Mouse (Mus musculus): ENCODE measurements around the gene Dpf2.

DNA sequence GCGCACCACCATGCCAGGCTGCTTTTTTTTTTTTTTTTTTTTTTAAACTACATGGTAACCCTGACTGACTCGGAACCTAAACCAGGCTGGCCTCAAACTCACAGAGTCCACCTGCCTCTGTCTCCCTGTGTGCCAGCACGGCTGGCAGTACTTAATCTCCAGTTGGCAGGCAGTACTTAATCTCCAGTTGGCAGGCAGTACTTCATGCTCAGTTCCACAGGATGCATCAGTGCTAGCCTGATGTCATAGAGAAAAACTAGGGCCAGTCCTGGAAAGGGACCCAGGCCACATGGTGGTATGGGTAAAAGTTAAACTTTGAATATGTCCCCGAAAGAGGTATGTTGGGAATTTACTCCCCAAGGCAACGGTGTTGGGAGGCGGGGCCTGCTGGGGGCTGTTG lies 15.3 kb upstream of the Dpf2 start:
- TF ChIP-seq POLR2A (IDR thresholded peaks at IDR 0.05; ENCODE audit: borderline replicate concordance, insufficient read depth, low read length), result no peak
- TF ChIP-seq CTCF (IDR thresholded peaks at IDR 0.05; ENCODE audit: borderline replicate concordance, insufficient read depth, low read depth, low read length), result no peak
